Mouse (Mus musculus) brain, embryonic 14.5 days (tissue): ENCODE measurements around the gene Setx. TPM values are rescaled to one million over a fixed set of nuclear protein-coding genes. Genes with fewer than 3 reads are reported as not detected.

Source experiments
- DNase-seq: peaks from one replicate; pipeline ENCODE4 v3.0.0-alpha.2; 2011; ENCODE audit warnings: low read depth
- CTCF ChIP-seq: fragments of 200-500 bp; IDR thresholded peaks from 2 replicates; pipeline ENCODE4 v1.5.1; 2012; ENCODE audit warnings: inconsistent platforms, mild to moderate bottlenecking, moderate library complexity, borderline replicate concordance; ENCODE audit not compliant: insufficient read depth, insufficient read length; ENCODE audit errors: extremely low read depth
- POLR2A ChIP-seq: fragments of 200-500 bp; IDR thresholded peaks from 2 replicates; pipeline ENCODE4 v1.6.1; 2012; ENCODE audit warnings: mild to moderate bottlenecking, inconsistent platforms, borderline replicate concordance; ENCODE audit not compliant: poor library complexity, insufficient read depth, insufficient read length, severe bottlenecking; ENCODE audit errors: extremely low read depth
- polyA plus RNA-seq: library from polyadenylated mRNA; depleted of rRNA; stranded (reverse); fragments of >200 nt; gene quantifications from 2 replicates; pipeline ENCODE4 v1.2.3, GENCODE M21; 2012

Gene Setx
- polyA plus RNA-seq, 1 experiment: 20.3 TPM

- no peak for DNase-seq
- TF ChIP-seq CTCF: no peak
- no peak for TF ChIP-seq POLR2A
Observed at GRCm38 (mm10) chr2:29168067-29168466, 44.1 kb downstream of the Setx start.

- TF ChIP-seq POLR2A (no peak), CTCF (no peak)
- DNase-seq: no peak
Observed at GRCm38 (mm10) chr2:29174887-29175286, 50.9 kb downstream of the Setx start.

DNA sequence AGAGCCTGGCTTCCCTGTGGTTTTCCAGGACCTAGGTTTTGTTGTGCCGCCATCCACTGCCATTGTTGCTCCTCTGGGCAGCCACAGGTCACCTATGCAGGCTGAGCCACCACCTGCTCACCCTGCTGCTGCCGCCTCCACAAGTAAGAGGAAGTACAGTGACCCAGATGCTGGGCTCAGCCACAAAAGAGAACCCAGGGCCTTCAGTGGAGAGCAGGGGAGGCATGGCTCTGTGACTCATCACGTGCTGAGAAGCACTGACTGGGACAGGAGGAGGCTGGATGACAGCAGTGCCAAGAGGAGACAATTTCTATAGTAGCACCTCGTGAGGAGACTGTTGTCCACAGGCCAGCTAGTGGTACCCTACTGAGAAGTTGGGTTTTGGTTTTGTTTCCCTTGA is 55.8 kb downstream of the Setx start:
- TF ChIP-seq CTCF (no peak), POLR2A (no peak)
- no peak for DNase-seq

DNA sequence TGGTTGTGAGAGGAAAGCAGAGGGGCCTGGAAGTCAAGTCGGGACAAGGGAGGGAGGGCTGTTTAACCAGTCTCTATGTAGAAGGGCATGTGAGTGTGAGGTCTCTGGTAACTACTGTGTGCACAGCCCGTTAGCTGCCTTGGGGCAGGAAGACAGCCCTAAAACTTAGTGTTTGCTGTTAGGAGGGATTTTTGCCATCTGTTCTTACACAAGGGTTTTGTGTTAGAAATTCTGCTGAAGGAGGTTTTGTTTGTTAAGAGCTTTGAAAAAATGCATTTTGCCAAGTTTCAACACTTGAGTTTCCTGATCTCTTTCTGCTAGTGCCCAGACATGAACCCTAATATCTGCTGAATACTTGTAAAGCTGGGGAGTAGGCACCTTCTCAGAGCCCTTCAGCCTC is 57.1 kb downstream of the Setx start:
- TF ChIP-seq POLR2A (no peak), CTCF (no peak)
- no peak for DNase-seq

GRCm38 (mm10) chr2:29183266-29183924 is 59.4 kb downstream of the Setx start:
- TF ChIP-seq CTCF: no peak
- TF ChIP-seq POLR2A: no peak
- DNase-seq: no peak

GRCm38 (mm10) chr2:29186209-29186608 is 62.2 kb downstream of the Setx start:
- TF ChIP-seq POLR2A (no peak), CTCF (no peak)

GRCm38 (mm10) chr2:29190392-29190791 is 66.4 kb downstream of the Setx start:
- no peak for TF ChIP-seq CTCF
- no peak for TF ChIP-seq POLR2A
- no peak for DNase-seq

More at GRCm38 (mm10) chr2:29186209-29186608, 62.2 kb downstream of the Setx start:
- no peak for DNase-seq

DNA sequence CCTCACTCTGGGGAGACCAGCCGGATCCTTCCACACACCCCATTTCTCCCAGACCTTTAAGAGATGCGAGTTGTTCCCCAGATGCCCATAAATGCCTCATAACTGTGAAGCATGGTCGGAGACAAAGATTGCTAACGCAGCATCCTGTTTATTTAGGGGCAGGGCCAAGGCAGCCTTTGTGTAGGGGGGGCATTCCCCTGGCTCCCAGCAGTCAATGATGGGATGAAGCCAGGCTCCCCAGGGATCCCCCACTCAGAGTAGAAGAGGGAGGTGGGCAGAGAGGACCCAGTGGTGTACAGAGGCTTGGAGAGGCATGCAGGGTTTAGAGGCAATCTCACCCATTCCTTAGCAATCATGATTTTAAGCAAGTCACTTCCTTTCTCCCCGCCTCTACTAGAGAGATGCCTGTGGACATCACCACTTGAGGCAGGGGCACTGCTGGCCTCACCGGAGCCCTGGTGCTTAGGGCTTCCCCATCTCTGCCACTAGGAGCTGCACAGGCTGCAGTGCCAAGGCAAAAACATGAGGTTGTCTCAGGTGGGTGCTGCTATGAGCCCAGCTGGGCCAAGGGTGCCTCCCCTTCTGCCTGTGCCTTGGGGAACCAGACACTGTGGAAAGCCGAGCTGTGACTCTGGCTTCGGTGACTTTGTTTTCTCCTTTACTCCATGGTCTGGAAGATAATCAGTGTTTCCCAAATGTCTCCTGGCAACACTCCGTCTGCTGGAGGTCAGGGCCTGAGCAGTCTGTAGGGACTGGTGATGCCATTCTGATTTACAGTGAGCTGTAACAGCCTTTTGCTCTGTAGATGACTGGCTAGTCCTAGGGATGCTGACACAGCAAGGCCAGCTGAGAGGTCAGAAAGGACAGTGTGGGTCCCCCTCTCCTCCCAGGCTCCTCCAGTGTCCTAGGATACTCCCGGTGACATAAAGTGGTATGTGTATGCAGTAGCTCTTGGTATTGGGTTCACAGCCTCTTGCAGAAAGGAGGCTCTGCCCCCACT is 67.5 kb downstream of the Setx start:
- TF ChIP-seq POLR2A (no peak), CTCF (no peak)
- DNase-seq: no peak

DNA sequence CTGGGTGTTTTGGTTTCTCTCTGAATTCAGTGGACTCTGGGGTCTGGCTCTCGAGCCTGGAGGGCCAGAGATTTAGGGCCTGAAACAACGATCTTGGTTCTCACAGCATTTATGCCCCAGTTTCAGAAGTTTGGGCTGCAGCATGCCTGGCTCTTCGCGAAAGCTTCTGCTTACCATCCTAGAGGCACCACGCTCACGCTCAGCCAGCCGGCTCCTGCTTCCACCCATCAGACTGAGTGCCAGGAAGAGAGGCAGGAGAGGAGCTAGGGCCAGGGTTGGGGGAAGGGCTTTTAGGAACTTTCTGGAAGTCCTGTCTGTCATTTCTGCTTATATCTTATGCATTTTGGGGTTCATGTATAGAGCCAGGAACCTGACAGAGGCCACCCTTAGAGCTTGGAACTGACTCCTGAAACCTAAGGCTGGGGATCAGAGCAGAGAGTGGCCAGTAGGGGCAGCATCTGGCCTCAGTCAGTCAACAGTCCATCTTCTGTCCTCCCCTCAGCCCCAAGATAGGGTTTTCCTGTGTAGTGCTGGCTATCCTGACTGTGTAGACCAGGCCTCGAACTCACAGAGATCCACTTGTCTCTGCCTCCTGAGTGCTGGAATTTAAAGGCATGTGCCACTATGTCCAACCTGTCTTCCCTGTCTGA is 68.8 kb downstream of the Setx start:
- DNase-seq: no peak
- no peak for TF ChIP-seq POLR2A
- TF ChIP-seq CTCF: peak; percentile 50; the same call in 1 of the 2 replicates

- no peak for TF ChIP-seq CTCF
- TF ChIP-seq POLR2A: no peak
- peak; percentile 64 for DNase-seq
Observed at GRCm38 (mm10) chr2:29193819-29194546, 70.0 kb downstream of the Setx start.

DNA sequence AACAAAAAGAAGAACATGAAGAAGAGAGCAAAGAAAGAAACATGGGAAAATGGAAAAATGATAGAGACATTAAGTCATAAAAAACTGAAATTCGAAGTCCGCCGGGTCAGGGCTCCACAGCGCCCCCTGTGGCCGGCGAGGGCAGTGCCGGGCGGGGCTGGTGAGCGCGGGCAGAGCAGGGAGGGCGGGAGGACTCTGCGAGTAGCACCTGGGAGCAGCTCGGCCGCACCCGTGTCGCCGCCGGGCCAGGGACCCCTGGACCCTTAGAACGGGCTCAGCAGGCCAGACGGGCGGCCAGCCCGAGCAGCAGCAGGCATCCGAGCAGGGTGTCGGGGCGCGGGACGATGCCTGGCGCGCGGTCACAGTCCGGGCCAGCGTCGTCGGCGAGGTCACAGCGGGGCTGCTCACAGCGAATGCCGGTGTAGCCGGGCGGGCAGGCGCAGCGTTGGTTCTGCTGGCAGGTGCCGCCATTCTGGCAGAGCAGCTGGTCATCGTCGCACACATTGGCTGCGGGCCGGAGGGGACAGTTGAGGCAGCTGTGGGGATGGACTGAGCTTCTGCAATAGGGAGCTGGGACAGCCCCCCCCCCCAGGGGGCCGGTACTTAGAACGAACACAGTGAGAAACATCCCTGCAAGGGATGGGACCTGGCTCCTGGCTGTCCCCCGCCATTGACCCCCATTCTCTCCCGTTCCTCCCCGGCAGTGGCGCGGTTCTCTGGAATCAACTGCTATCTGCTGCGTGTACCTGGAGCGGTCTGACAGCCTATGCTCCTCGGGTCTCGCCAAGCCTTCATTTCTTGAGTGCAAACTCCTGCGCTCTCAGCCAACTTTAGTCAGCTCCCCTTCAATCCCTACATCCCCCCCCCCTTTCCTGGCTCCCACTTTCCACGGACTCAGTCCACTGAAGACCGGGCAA is 70.8 kb downstream of the Setx start:
- peak; percentile 95 for TF ChIP-seq CTCF
- no peak for TF ChIP-seq POLR2A
- DNase-seq: peak; percentile 75
